Mouse (Mus musculus): ENCODE results near the gene Irx6.
A peak's percentile ranks its signal among the peaks of the same experiment; 100 is the strongest.

The Irx6 gene

DNA sequence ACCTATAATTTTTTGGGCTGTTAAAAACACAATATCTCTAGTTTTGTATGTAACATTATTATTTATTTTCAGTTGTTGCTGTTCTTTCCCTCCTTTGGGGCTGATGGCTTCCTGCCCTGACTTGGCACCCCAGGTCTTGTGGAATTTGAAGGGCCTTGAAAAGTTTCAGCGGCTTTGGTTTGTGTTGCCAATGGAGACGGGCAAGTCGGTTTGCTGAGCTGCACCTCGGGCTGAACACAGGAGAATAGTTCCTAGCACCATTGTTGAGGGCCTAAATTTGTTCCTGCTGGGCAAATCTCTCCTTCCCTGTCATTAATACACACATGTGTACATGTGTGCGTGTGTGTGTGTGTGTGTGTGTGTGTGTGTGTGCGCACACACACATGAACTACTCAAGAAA lies 49.2 kb downstream of the Irx6 start:
- DNase-seq: no peak

DNA sequence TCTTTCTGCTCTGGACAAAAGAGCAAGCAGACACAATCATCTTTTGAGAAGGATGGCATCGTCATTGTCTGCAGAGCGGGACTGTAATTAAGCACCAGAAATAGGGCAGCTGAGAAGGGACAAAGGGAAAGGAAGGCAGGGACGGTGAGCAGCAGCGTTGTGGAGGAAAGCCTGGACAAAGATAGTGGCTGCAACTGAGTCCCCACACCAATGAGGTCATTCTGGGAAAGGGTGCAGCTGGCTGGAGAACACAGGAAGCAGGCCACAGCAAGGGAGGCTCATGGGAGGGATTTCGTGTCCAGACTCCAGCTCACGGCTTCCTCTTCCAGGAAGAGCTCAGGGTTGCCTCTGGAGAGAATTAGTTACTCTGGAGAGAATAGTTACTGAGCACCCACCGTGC lies 49.9 kb downstream of the Irx6 start:
- no peak for DNase-seq

DNA sequence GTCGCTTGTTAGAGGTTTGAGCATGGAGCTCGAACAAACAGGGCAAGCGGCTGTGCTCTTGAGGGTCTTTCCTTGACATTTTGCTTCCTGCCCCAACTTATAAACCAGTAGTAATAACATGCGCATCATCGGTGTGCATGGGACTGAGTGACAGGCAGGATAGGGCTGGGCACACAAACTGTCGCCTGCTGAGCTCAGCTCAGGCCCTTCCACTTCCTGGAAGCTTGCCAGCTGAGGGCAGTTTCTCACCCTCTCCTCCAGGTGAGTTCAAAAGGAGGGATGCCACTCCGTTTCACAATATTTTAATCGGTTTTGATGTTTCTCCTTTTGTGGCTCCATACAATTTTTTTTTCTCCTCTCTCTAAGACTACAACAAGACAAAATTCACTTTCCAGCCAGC lies 50.3 kb downstream of the Irx6 start:
- peak; percentile 5 to 36 for DNase-seq
